Mouse (Mus musculus) bone marrow macrophage, adult 2 months (primary cell): ENCODE measurements around the gene Tlk2.

ENCODE experiments used
- CTCF ChIP-seq: IDR thresholded peaks from 2 replicates; pipeline ENCODE4 v1.5.1; 2012; ENCODE audit warnings: low read depth, mild to moderate bottlenecking, low read length, moderate library complexity
- POLR2A ChIP-seq: IDR thresholded peaks from 2 replicates; pipeline ENCODE4 v1.6.1; 2012; ENCODE audit warnings: mild to moderate bottlenecking, low read depth, low read length, borderline replicate concordance

DNA sequence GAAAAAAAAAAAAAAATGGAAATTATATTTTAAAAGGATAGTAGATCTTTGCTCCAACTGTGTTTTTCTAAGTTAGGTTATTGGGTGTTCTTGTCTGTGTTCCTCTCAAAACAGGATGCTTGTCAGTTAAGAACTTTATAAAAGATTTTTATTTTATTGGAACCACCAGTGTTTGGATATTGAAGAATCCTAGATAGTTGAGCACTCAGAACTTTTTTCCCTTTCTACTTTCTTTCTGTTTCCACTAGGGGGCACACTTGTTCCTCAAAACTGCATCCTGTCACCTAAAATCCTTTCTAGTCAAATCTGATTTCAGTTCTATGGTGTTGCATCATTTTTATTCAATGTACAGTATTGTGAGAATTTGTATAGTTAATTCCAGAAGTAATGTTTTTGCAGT is 62.4 kb downstream of the Tlk2 start:
- TF ChIP-seq CTCF (no peak), POLR2A (no peak)
